Mouse (Mus musculus) heart, adult 11 months (tissue): ENCODE results near the gene Hist1h4c.
A peak's percentile ranks its signal among the peaks of the same experiment; 100 is the strongest.
"Not testable (repeated sequence)": the region's sequence is repeated elsewhere in the genome, so short reads cannot be mapped to it uniquely, and the experiment has no call there.

Experiments
- DNase-seq: peaks from one replicate; pipeline ENCODE4 v3.0.0; 2022

The Hist1h4c gene

GRCm38 (mm10) chr13:23694956-23695355 lies 3.3 kb downstream of the Hist1h4c start:
- DNase-seq = peak; percentile 59

GRCm38 (mm10) chr13:23693856-23694440 lies 4.3 kb downstream of the Hist1h4c start:
- peak; percentile 43 for DNase-seq

GRCm38 (mm10) chr13:23689459-23689858 lies 8.8 kb downstream of the Hist1h4c start:
- DNase-seq = no peak

GRCm38 (mm10) chr13:23688956-23689355 lies 9.3 kb downstream of the Hist1h4c start:
- peak; percentile 2 for DNase-seq

- DNase-seq = peak; percentile 58
These were observed 10.3 kb downstream of the Hist1h4c start for GRCm38 (mm10) chr13:23687907-23688306.

GRCm38 (mm10) chr13:23687181-23687580 lies 11.1 kb downstream of the Hist1h4c start:
- peak; percentile 0 for DNase-seq

GRCm38 (mm10) chr13:23685966-23686365 lies 12.3 kb downstream of the Hist1h4c start:
- peak; percentile 1 for DNase-seq

GRCm38 (mm10) chr13:23685121-23685861 lies 13.0 kb downstream of the Hist1h4c start:
- DNase-seq = peak; percentile 91

- DNase-seq = peak; percentile 94
These were observed 13.8 kb downstream of the Hist1h4c start for GRCm38 (mm10) chr13:23684295-23684945.

- DNase-seq = peak; percentile 99
These were observed 14.4 kb downstream of the Hist1h4c start, which contains the start of the genes Hist1h2ac and Hist1h2bc for GRCm38 (mm10) chr13:23683755-23684281. Gene Hist1h2ac, minus strand, starts transcription at chr13:23683948. Gene Hist1h2bc, plus strand, starts transcription at chr13:23684199.

- DNase-seq = not testable (repeated sequence)
These were observed 15.1 kb downstream of the Hist1h4c start for GRCm38 (mm10) chr13:23682947-23683754.

GRCm38 (mm10) chr13:23682623-23682946 lies 15.7 kb downstream of the Hist1h4c start:
- DNase-seq = no peak

GRCm38 (mm10) chr13:23681990-23682582 lies 16.2 kb downstream of the Hist1h4c start:
- no peak for DNase-seq

- no peak for DNase-seq
These were observed 35.7 kb downstream of the Hist1h4c start for GRCm38 (mm10) chr13:23662536-23662935.

- DNase-seq = no peak
These were observed 38.5 kb downstream of the Hist1h4c start for GRCm38 (mm10) chr13:23659636-23660366.
